Mouse (Mus musculus): Measurements from ENCODE around the gene Sept10. TPM values are rescaled to one million over a fixed set of nuclear protein-coding genes. Genes with fewer than 3 reads are reported as not detected.

Sept10 gene
- total RNA-seq, 2 experiments from 2014 or later, result 35.0 to 39.9 TPM

Other genes with a start within 250 kb of the Sept10 start
- gene Sowahc, start 106 bp upstream of the Sept10 start, total RNA-seq (2021), result 1 to 10 TPM; 1.7 to 3.0 TPM
- 10 to 100 TPM; 22.7 to 24.6 TPM for gene P4ha1, start 101.4 kb upstream of the Sept10 start, total RNA-seq (2021)
- gene Gm10273, start 173.8 kb upstream of the Sept10 start, total RNA-seq (2021), result 100 to 1,000 TPM; 125 to 130 TPM
- not detected for gene Pla2g12b, start 181.8 kb upstream of the Sept10 start, total RNA-seq (2021)
- gene Oit3, start 219.9 kb upstream of the Sept10 start, total RNA-seq (2021), result under 1 TPM; 0.17 to 0.31 TPM